Mouse (Mus musculus) E14TG2a.4 (cell line): ENCODE measurements around the gene Nrip1.

ENCODE experiments used
- CTCF ChIP-seq: conservative IDR thresholded peaks from 2 replicates; pipeline ENCODE4 v1.5.1; 2014; ENCODE audit warnings: low read length
- POU5F1 ChIP-seq: IDR thresholded peaks from 2 replicates; pipeline ENCODE4 v1.6.1; 2014; ENCODE audit warnings: low read length, borderline replicate concordance

- no peak for TF ChIP-seq CTCF
- no peak for TF ChIP-seq POU5F1
Measured at GRCm38 (mm10) chr16:76413581-76413980, 40.0 kb upstream of the Nrip1 start.
